Mouse (Mus musculus): ENCODE measurements around the gene Dnal1.

The Dnal1 gene

DNA sequence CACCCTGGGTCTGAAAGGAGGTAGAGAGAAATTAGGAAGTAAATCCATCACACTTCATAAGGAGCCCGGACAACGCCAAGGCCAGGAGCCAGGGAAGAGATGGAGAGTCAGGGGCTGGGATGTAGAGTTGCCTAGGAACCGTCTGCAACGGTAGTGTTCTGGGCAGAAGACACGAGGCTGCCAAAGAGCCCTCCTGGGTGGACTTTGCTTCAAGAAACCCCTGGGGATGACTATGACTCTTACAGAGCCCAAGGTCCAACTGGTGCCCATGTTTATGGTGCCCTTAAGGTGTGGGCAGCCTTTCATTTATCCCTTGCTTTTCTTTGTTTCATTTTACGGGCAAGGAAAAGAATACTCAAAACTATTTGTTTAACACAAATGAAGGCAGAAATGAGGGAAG is 67.8 kb downstream of the Dnal1 start:
- DNase-seq (ENCODE audit: extremely low spot score, low read depth, low spot score), result no peak

DNA sequence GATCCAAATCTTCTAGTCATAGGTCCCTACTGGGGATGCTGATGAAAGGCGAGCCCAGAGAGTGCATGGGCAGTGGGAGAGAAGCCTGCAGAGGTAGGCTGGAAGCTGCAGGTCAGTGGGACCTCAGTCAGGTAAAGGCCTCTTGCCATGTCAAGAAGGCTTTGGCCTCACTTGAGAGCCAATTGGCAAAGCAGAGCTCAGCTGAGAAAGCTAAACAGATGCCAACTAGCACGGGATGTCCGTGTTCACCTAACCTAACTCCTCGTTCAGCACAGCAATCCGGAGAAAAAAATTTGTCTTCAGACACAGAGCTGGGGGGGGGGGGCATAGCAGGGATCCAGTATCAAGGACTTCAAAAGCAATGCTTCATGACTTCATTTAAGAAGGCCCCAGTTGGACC is 70.8 kb downstream of the Dnal1 start:
- DNase-seq (ENCODE audit: extremely low spot score, low read depth, low spot score), result no peak

DNA sequence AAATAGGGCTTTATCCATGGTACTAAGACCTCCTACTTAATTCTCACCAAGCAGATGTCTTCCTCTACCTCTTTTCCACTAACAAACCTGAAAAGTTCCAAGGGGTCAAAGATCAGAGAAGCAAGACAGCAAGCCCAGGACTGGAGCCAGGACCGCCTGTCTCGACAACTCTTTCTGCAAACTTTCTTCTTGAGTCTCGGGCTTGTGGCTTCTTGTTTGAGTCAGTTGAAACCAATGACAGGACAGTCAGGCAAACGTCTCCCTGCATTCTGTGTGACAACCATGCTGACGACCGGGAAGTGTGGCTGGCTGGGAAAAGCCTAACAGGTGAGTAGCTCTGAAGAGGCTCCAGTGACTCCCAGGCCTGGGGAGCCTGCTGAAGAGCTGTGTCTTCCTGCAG is 71.4 kb downstream of the Dnal1 start:
- DNase-seq (ENCODE audit: extremely low spot score, low read depth, low spot score), result no peak

DNA sequence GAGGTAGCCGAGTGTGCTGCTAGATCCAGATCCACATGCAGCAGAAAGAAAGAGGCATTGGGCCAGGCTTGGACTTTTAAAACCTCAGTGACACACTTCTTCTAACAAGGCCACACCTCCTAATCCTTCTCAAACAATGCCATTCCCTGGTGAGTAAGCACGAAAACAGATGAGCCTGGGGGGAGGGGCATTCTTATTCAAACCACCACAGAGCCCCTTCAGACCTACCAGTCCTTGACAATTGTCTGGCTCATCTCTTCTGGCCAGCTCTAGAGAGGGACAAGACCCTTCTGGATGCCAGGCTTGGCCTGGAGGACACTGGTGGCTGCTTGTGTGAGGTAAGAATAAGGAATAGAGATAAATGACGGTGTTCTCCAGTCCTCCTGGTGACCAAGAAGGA is 72.4 kb downstream of the Dnal1 start:
- DNase-seq (ENCODE audit: extremely low spot score, low read depth, low spot score), result no peak

DNA sequence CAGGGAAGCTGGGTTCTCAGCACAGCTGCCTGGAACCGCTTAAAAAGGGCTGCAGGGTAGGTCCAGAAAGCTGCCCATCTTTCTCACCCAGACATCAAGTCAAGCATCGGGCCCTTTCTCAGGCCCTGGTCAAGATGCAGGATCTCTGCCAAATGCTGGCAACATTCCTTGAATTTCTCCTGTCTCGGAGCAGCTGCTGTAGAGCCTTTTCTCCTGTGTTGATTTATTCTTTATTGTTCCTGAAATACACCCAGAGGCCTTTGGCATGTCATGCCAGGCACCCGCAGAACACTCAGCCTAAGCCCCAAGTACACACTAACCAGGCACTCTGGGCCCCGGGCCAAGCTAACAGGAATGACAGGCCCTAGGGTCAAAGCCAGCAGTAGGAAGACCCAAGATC is 72.8 kb downstream of the Dnal1 start:
- no peak for DNase-seq (ENCODE audit: extremely low spot score, low read depth, low spot score)

DNA sequence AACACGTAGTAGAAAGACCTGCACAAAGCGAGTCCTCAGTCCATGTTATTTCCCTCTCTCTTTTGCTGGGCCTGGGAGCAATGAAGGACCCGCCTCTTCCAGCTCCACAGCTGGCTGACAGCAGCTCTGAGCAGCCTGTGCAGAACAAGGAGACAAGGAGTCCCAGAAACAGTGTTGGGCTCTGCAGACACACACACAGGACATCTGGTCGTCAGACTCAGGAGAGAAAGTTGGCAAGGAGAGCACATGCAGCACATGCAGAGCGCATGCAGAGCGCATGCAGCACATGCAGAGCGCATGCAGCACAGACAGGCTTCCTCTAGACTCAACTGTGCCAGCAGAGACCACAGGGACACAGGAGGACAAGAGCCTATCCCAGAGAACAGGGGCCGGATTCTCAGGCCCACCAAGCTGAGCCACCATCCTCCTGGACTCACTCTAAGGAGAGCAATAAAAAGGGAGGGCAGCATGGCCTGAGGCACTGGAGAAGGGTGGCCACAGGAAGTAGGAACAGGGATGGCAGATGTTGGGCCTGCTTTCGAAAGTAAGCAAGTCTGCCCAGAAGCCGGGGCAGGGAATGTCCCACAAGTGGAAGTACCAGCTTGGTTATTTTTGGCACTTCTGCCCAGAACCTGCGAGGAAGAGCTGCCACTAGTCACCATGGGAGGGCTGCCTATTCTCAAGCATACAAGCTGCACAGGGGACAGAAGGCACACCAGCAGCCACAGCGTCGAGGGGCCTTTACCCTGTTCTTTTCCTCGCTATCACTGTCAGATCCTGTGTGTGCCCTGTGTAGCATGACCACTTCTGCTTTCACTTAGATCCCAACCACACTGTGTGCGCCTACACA is 73.8 kb downstream of the Dnal1 start:
- DNase-seq (ENCODE audit: extremely low spot score, low read depth, low spot score), result no peak

DNA sequence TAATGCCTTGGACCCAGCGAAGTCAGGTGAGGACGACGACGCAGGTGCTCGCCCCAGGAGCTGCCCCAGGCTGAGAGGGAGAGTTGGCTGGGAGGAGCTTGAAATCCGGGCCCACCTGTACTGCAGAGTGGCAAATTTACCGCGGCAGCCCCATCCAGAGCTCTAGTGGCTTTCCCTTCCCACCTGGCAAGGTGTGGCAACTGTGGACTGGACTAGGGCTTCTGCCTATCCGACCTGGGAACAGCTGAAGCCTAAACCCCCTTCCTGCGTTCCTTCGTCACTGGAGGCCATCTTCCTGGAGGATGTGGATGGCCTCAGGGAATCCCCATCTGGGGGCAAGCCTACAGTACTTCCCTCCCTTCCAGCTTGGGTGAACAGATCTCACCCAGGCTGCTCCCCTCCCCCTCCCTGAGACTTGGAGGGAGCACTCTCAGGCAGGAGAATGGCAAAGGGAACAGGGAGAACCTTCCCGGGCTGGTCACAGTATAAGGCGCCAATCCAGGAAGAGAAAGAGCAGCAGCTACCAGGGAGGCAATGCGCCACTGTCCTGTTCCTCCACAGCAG is 74.8 kb downstream of the Dnal1 start:
- no peak for DNase-seq (ENCODE audit: extremely low spot score, low read depth, low spot score)

DNA sequence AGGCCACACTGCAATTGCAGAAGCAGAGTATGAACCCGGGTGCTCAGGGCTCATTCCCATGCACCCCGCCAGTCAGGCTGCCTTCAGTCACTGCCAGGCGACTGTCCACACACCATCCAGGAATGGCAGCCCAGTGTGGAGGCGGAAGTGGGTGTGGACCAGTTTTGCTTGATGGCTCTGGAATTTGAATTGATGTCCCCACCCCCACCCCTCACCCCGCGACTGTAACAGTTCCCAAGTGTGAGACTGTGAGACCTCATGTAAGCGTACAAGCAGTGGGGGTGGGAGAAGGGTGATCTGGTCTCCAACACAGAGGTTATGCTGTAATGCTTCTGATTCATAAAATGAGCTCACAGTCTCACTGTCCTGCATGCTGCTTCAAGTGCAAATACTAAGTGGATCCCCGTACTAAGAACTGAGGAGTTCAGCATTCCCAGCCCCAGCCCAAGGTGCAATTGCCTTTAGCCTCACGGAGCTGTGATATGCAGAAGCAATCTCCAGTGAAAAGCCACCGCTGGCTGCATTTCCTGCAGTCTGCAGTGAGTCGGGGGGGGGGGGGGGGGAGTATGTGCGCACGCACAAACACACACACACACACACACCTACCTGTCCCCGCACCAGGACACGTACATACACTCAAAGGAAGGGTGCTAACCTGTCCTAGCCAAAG is 76.1 kb downstream of the Dnal1 start:
- no peak for DNase-seq (ENCODE audit: extremely low spot score, low read depth, low spot score)

DNA sequence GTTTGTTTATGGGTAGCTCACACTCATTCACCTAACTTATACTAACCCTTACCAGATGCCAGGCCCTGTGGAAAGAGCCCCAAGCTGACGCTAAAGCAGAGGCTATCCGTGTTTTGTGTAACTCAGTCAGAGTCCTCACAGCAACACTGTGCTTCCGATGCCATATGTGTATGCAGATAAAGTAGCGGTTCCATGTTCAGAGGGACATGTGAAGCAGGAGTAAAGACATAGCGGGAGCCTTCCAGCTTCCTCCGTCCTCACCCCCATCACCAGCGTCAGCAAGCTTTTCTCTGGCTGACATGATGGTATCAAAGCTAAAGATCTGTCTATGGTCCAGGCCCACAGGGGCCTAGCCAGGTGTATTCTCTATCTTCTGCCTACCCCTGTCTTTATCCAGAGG is 77.0 kb downstream of the Dnal1 start:
- no peak for DNase-seq (ENCODE audit: extremely low spot score, low read depth, low spot score)

DNA sequence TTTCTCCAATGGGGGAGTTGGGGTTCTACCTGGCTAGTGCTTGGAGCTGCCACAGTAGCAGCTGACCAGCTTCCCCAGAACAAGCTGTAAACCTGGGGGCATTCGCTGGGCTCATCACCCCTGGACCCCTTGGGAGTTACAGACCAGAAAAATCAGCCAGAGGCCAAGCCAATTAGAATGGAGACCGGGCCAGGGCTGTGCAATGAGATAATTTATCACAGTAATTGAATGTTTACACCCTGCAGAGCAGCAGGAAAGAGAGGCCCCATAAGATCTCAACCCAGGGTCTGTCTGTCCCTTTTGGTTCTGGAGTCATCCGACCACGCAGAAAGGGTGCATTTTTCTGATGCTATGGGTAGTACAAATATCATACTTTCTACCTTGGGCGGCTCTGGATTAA is 77.6 kb downstream of the Dnal1 start:
- DNase-seq (ENCODE audit: extremely low spot score, low read depth, low spot score), result no peak

DNA sequence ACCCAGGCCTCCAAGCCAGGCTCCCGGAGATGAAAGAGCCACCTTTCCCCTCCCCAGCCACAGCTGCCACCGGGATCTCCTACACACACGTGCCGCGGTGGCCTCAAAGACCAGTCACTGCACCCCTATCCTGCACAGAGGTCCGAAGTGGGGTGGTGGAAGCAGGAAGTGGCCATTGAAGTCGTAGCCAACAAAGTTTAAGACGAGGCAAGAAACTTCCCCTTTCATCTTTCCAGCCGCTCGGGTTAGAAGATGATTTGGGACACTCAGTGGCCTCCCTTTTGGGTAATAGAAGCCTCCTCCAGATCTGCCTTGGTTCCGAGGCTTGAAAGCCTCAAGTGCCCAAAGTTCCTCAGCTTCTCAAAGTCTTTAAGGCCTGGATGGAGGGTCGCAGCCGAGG is 78.1 kb downstream of the Dnal1 start:
- DNase-seq (ENCODE audit: extremely low spot score, low read depth, low spot score), result no peak

DNA sequence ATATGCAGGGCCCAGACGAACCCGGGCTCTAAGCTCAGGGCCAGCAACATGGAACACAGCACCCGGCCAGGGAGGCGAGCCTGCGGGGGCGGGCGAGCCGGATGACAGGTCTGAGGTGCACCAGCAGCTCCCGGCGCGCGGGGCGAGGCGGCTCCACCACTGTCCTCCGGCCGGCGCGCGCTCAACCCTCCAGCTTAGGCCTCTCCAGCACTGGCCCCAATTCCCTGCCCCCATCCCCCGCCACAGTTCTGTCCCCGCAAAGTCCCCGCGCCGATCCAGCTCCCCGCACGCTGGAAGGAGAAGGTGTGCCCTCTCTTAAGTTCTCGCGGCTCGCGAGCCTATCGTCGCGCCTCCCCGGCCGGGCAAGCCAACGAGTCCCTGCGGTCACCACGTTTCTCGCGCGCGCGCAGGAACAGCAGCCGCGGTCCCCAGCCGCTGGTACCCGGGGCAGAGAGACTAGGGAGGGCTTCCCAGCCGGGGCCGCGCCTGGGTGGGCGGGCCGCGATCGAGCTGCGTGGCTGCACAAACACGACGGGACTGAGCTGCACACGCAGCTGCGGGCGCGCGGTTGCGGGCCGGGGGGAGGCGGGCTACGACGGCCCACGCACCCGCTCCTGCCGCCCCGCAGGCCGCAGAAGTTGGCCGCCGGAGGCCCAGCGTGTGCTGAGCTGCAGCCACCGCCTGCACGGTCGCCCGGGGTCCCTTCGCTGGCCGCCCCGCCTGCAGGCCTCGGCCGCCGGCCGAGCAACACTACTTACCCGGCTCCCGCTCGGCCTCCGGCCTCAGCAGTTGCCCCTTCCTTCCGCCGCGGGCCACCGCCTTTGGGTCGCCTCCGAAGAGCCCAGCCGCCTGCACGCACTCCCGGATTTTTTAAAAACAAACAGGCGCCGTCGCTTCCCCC is 78.8 kb downstream of the Dnal1 start:
- no peak for DNase-seq (ENCODE audit: extremely low spot score, low read depth, low spot score)

DNA sequence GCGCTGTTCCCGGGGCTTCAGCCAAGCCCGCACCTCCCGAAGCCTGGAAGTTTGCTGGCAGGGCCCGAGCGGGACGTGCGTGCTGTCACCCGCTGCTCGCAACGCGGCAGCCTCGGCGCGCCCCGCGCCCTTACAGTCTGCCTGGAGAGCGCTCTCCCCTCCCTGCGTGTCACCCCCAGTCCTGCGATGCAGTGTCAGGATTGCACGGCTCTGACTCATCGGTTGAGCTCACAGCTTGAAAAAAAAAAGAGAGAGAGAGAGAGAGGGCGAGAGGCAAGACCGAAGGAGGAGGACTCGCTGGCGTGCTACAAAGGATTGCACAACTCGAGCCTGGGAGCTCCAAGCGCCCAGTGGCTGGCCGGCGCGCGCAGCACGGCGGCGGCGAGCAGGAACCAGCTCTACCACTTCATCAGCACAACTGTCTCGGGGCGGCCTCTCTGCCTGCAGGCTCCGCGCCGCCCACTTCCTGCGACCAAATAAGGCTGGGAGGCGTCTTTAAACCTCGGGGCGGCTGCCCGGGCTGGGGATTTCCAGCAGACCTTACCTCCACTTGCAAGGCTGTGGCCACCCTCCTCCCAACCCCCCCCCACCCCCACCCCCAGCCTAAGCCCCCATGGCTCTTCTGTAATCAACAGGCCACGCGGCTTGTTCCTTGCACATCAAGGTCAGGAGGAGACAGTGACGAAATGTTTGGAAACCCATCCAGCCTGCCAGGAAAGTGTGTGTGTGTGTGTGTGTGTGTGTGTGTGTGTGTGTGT is 79.7 kb downstream of the Dnal1 start:
- no peak for DNase-seq (ENCODE audit: extremely low spot score, low read depth, low spot score)

DNA sequence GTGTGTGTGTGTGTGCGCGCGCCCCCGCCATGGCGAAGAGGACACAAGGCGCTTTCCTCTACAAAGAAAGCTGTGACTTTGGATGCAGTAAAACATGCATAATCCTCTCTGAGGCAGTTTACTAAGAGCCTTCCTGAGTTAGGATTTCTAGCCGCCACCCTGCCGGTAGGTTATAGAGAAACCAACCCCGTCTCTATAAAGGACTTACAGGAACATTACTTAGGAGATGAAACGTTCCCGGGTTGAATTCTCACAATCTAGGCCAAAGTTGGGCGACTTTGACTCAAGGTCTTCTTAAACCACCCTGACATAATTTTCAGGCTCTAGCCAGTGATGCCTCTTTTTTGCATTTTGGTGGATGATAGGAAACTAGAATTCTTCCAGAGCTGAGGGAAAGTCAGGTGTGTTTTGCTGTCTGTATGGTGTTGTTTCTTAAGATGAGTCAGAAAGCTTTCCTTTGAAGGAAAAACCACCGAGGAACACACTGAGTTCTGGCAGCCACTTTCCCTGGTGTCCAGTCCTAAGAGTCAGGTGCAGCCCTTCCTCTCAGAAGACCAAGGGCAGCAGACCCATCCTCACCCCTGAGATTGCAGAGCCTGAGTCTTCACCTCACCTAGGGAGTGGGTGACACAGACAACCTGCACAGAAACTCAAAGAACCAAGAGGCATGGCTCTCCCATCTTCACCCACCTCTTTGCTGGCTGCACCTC is 80.4 kb downstream of the Dnal1 start:
- no peak for DNase-seq (ENCODE audit: extremely low spot score, low read depth, low spot score)

DNA sequence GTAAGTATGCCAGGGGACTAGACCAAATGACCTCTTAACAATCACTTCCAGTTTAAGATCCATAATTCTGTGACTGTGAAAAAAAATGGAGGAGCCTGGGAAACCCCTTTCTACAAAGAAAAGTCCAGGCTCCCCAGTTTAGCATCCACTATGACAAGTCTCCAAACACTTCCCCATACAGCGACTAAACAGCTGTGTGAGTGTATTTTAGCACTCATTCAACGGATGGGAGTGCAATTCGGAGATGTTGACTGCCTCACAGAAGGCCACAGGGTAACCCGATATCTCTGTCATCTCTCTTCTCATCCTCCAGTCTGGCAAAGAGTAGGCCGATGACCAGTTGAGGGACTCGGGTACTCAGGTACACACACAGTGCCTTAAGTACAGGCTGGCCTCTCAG is 81.0 kb downstream of the Dnal1 start:
- no peak for DNase-seq (ENCODE audit: extremely low spot score, low read depth, low spot score)

All from hindlimb bud, embryonic 11.5 days (tissue).